Mouse (Mus musculus) MEL (cell line): ENCODE data around the gene Cep95. TPM values are rescaled to one million over a fixed set of nuclear protein-coding genes. Genes with fewer than 3 reads are reported as not detected.

Experiments used
- DNase-seq: peaks from one replicate; pipeline ENCODE4 v3.0.0; 2011; ENCODE audit warnings: low read depth, low spot score
- H3K27ac ChIP-seq: 2 replicates; pipeline ENCODE4 v1.5.1; 2012; ENCODE audit warnings: low read depth, mild to moderate bottlenecking, control low read depth, low read length, moderate library complexity; ENCODE audit not compliant: control insufficient read depth
- H3K27me3 ChIP-seq, 2 experiments: fragments of 150-350 bp in 1 of 2; sonication (generic) in 1 of 2; 2 replicates each; pipeline ENCODE4 v1.6.1; 2012; ENCODE audit warnings: low read length in 2 of 2, mild to moderate bottlenecking in 2 of 2, improper control_type of control experiment in 1 of 2, moderate library complexity in 1 of 2; ENCODE audit not compliant: insufficient read depth in 2 of 2, control insufficient read depth in 1 of 2
- H3K36me3 ChIP-seq, 2 experiments: 2 replicates each; pipeline ENCODE4 v1.6.1; 2012 to 2014; ENCODE audit warnings: low read length in 2 of 2, improper control_type of control experiment in 1 of 2, inconsistent platforms in 1 of 2, mild to moderate bottlenecking in 1 of 2; ENCODE audit not compliant: insufficient read depth in 2 of 2, control insufficient read depth in 1 of 2
- H3K4me1 ChIP-seq, 2 experiments: fragments of 150-350 bp in 1 of 2; sonication (generic) in 1 of 2; 2 replicates each; pipeline ENCODE4 v1.6.1; 2012; ENCODE audit warnings: low read length in 2 of 2, improper control_type of control experiment in 1 of 2, mild to moderate bottlenecking in 1 of 2; ENCODE audit not compliant: insufficient read depth in 2 of 2, control insufficient read depth in 1 of 2
- H3K4me3 ChIP-seq, 2 experiments: fragments of 150-350 bp in 1 of 2; sonication (generic) in 1 of 2; 2 replicates each; pipeline ENCODE4 v1.5.1; 2012; ENCODE audit warnings: low read depth in 2 of 2, low read length in 2 of 2, mild to moderate bottlenecking in 2 of 2, moderate library complexity in 2 of 2, control low read depth in 1 of 2, improper control_type of control experiment in 1 of 2; ENCODE audit not compliant: control insufficient read depth in 1 of 2, insufficient read depth in 1 of 2
- H3K79me2 ChIP-seq: 2 replicates; pipeline ENCODE4 v1.6.1; 2012; ENCODE audit warnings: mild to moderate bottlenecking, low read length, moderate library complexity; ENCODE audit not compliant: control insufficient read depth, poor library complexity, insufficient read depth
- H3K9ac ChIP-seq: 2 replicates; pipeline ENCODE4 v1.6.1; 2012; ENCODE audit warnings: low read depth, mild to moderate bottlenecking, control low read depth, low read length, moderate library complexity; ENCODE audit not compliant: control insufficient read depth, poor library complexity, severe bottlenecking
- H3K9me3 ChIP-seq: fragments of 150-350 bp; sonication (generic); replicated peaks from 2 replicates; pipeline ENCODE4 v1.6.1; 2012; ENCODE audit warnings: mild to moderate bottlenecking, low read length, improper control_type of control experiment, moderate library complexity; ENCODE audit not compliant: insufficient read depth
- BHLHE40 ChIP-seq: IDR thresholded peaks from 2 replicates; pipeline ENCODE4 v1.6.1; 2012; ENCODE audit warnings: low read depth, mild to moderate bottlenecking, inconsistent platforms, low read length, improper control_type of control experiment, borderline replicate concordance
- CHD1 ChIP-seq: IDR thresholded peaks from 2 replicates; pipeline ENCODE4 v1.6.1; 2012; ENCODE audit warnings: low read depth, mild to moderate bottlenecking, inconsistent platforms, low read length, improper control_type of control experiment
- CTCF ChIP-seq, 3 experiments: IDR thresholded peaks in 2 of 3; conservative IDR thresholded peaks in 1 of 3; 2 replicates each; pipeline ENCODE4 v1.5.1; 2011 to 2012; ENCODE audit warnings: low read length in 3 of 3, low read depth in 2 of 3, mild to moderate bottlenecking in 2 of 3, improper control_type of control experiment in 1 of 3, inconsistent platforms in 1 of 3, mixed read lengths in 1 of 3, moderate library complexity in 1 of 3; ENCODE audit not compliant: control insufficient read depth in 1 of 3, insufficient read depth in 1 of 3, poor library complexity in 1 of 3, severe bottlenecking in 1 of 3
- E2F4 ChIP-seq: IDR thresholded peaks from 2 replicates; pipeline ENCODE4 v1.6.1; 2011; ENCODE audit warnings: low read depth, low read length, improper control_type of control experiment, borderline replicate concordance
- ELF1 ChIP-seq: IDR thresholded peaks from 2 replicates; pipeline ENCODE4 v1.6.1; 2014; ENCODE audit warnings: low read depth, mild to moderate bottlenecking, inconsistent platforms, low read length, improper control_type of control experiment, moderate library complexity
- EP300 ChIP-seq, 2 experiments: IDR thresholded peaks; 2 replicates each; pipeline ENCODE4 v1.6.1; 2011; ENCODE audit warnings: improper control_type of control experiment in 2 of 2, low read length in 2 of 2, low read depth in 1 of 2, mild to moderate bottlenecking in 1 of 2
- ETS1 ChIP-seq: IDR thresholded peaks from 2 replicates; pipeline ENCODE4 v1.6.1; 2012; ENCODE audit warnings: low read depth, mild to moderate bottlenecking, inconsistent platforms, low read length, improper control_type of control experiment, moderate library complexity
- GABPA ChIP-seq: IDR thresholded peaks from 2 replicates; pipeline ENCODE4 v1.6.1; 2012; ENCODE audit warnings: low read depth, mild to moderate bottlenecking, inconsistent platforms, low read length, improper control_type of control experiment, moderate library complexity
- JUND ChIP-seq: IDR thresholded peaks from 2 replicates; pipeline ENCODE4 v1.6.1; 2011; ENCODE audit warnings: low read depth, mild to moderate bottlenecking, improper control_type of control experiment, low read length
- KAT2A ChIP-seq: conservative IDR thresholded peaks from 2 replicates; pipeline ENCODE4 v1.6.1; 2012; ENCODE audit warnings: low read depth, low read length, improper control_type of control experiment, inconsistent platforms
- MAX ChIP-seq: IDR thresholded peaks from 2 replicates; pipeline ENCODE4 v1.6.1; 2011; ENCODE audit warnings: low read length, improper control_type of control experiment
- MYC ChIP-seq: IDR thresholded peaks from 2 replicates; pipeline ENCODE4 v1.6.1; 2011; ENCODE audit warnings: low read depth, mild to moderate bottlenecking, low read length, improper control_type of control experiment, moderate library complexity
- NRF1 ChIP-seq: IDR thresholded peaks from 2 replicates; pipeline ENCODE4 v1.6.1; 2014; ENCODE audit warnings: low read depth, mild to moderate bottlenecking, inconsistent platforms, low read length, improper control_type of control experiment, moderate library complexity; ENCODE audit not compliant: poor library complexity, insufficient read depth, severe bottlenecking
- POLR2AphosphoS5 ChIP-seq: IDR thresholded peaks from 2 replicates; pipeline ENCODE4 v1.6.1; 2012; ENCODE audit warnings: low read depth, borderline replicate concordance, mild to moderate bottlenecking, inconsistent platforms, low read length, moderate library complexity, mixed read lengths
- RAD21 ChIP-seq: IDR thresholded peaks from 2 replicates; pipeline ENCODE4 v1.6.1; 2011; ENCODE audit warnings: mild to moderate bottlenecking, low read depth, low read length, improper control_type of control experiment
- SMC3 ChIP-seq: IDR thresholded peaks from 2 replicates; pipeline ENCODE4 v1.6.1; 2011; ENCODE audit warnings: low read depth, low read length, improper control_type of control experiment
- TAL1 ChIP-seq: IDR thresholded peaks from 2 replicates; pipeline ENCODE4 v1.6.1; 2012; ENCODE audit warnings: mild to moderate bottlenecking, inconsistent platforms, low read length, moderate library complexity, mixed read lengths
- TCF12 ChIP-seq: IDR thresholded peaks from 2 replicates; pipeline ENCODE4 v1.6.1; 2014; ENCODE audit warnings: low read depth, mild to moderate bottlenecking, inconsistent platforms, low read length, improper control_type of control experiment, moderate library complexity
- USF1 ChIP-seq: IDR thresholded peaks from 2 replicates; pipeline ENCODE4 v1.6.1; 2014; ENCODE audit warnings: low read depth, mild to moderate bottlenecking, inconsistent platforms, low read length, improper control_type of control experiment, moderate library complexity
- USF2 ChIP-seq, 2 experiments: IDR thresholded peaks; 2 replicates each; pipeline ENCODE4 v1.6.1; 2011 to 2012; ENCODE audit warnings: improper control_type of control experiment in 2 of 2, low read length in 2 of 2, borderline replicate concordance in 1 of 2, inconsistent platforms in 1 of 2, low read depth in 1 of 2, mild to moderate bottlenecking in 1 of 2; ENCODE audit not compliant: insufficient read depth in 1 of 2
- ZC3H11A ChIP-seq: IDR thresholded peaks from 2 replicates; pipeline ENCODE4 v1.6.1; 2012; ENCODE audit warnings: low read depth, mild to moderate bottlenecking, inconsistent platforms, low read length, improper control_type of control experiment
- ZNF384 ChIP-seq: IDR thresholded peaks from 2 replicates; pipeline ENCODE4 v1.6.1; 2012; ENCODE audit warnings: low read depth, mild to moderate bottlenecking, inconsistent platforms, low read length, improper control_type of control experiment
- polyA plus RNA-seq, 2 experiments: library from polyadenylated mRNA; stranded (reverse) in 1 of 2; unstranded in 1 of 2; fragments of >175 nt in 1 of 2; fragments of >200 nt in 1 of 2; gene quantifications; 2 replicates each; pipeline versions ENCODE4 v1.2.1 to v1.2.4; 2012; ENCODE audit warnings: low replicate concordance in 2 of 2, low read depth in 1 of 2; ENCODE audit not compliant: insufficient read length in 2 of 2, insufficient read depth in 1 of 2, missing spikeins in 1 of 2
- total RNA-seq: library from RNA; depleted of rRNA; stranded (reverse); fragments of 300-350 nt; gene quantifications from 2 replicates; pipeline ENCODE4 v1.2.3, GENCODE M21; 2012

Gene Cep95
- total and polyA plus RNA-seq, 3 experiments, result 11.6 to 12.9 TPM; not detected in 1

- no peak overlapping the region for H3K4me3 ChIP-seq
- H3K9me3 ChIP-seq, result no peaks in the 10 kb centered on the region
- H3K27ac ChIP-seq, result no peak overlapping the region
- no peaks in the 10 kb centered on the region for H3K27me3 ChIP-seq
- no peak for DNase-seq
- TF ChIP-seq TAL1, result no peak
- TF ChIP-seq GABPA, result no peak
- no peak for TF ChIP-seq RAD21
- no peak for TF ChIP-seq USF2 (IDR thresholded peaks at IDR 0.05; ENCODE audit: borderline replicate concordance in 1 of 2, insufficient read depth in 1 of 2, low read depth in 1 of 2, low read length in 2 of 2)
- TF ChIP-seq USF1, result no peak
- TF ChIP-seq POLR2AphosphoS5, result no peak
- H3K79me2 ChIP-seq, result no peaks in the 10 kb centered on the region
- peaks cover 19 to 40% of the 10 kb centered on the region in 2 experiments for H3K36me3 ChIP-seq
- no peak overlapping the region for H3K9ac ChIP-seq
- H3K4me1 ChIP-seq, result peaks cover 24 to 29% of the 10 kb centered on the region in 2 experiments
These were observed 22.4 kb upstream of the Cep95 start for GRCm38 (mm10) chr11:106766611-106767162.

- TF ChIP-seq EP300 (IDR thresholded peaks at IDR 0.05; ENCODE audit: low read depth in 1 of 2, low read length in 2 of 2), result no peak
- peak; percentile 28 for TF ChIP-seq RAD21
- 0 out of 2 replicates have a peak, but pooled peaks have one; percentile 12 for TF ChIP-seq ZC3H11A
- peak; percentile 29; the same call in 1 of the 2 replicates for TF ChIP-seq ZNF384
- peak; percentile 35 to 41 (median 37) for TF ChIP-seq CTCF (IDR thresholded peaks at IDR 0.05 in 2 of 3, conservative IDR thresholded peaks at IDR 0.05 in 1 of 3; ENCODE audit: control insufficient read depth in 1 of 3, insufficient read depth in 1 of 3, low read depth in 2 of 3, low read length in 3 of 3, poor library complexity in 1 of 3, severe bottlenecking in 1 of 3)
- no peak for TF ChIP-seq ELF1
- TF ChIP-seq JUND, result no peak
- Histone ChIP-seq H3K4me3 (no peak overlapping the region), H3K79me2 (no peaks in the 10 kb centered on the region), H3K36me3 (peaks cover 21 to 37% of the 10 kb centered on the region in 2 experiments), H3K27ac (no peak overlapping the region), H3K27me3 (no peaks in the 10 kb centered on the region), H3K9me3 (no peaks in the 10 kb centered on the region), H3K9ac (no peak overlapping the region), H3K4me1 (peaks cover 22 to 26% of the 10 kb centered on the region in 2 experiments)
- no peak for DNase-seq
These were observed 21.5 kb upstream of the Cep95 start for GRCm38 (mm10) chr11:106767516-106767915.

DNA sequence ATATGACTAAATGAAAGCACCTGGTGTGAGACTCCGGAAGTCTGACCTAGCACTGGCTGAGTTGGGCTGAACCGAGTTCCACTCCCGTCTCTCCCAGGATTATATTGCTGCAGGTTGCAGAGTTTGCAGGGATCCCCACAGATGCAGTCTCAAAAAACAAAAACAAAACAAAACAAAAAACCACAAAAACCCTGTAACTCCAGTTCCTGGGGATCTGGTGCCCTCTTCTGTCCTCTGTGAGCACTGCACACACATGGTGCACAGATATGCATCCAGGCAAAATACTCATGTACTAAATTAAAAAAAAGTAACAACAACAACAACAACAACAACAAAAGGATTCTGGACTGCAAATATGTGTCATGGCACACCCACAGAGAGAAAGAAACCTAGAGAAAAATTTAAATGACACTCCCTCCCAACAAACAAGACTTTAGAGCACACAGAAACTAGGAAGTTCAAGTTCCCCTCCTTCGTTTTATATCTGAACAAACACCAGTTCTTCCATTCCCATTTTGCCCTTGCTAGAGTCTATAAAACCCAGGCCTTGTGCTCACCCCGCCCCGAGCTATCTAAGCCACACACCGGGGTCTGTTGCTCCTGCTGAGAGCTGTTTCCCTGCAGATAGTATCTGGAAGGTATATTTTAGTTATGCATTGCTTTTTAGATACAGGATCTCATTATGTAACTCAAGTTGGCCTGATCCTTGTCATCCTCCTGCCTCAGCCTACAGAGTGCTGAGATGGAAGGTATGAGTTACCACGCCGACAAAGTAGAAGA, 18.7 kb upstream of the Cep95 start:
- Histone ChIP-seq H3K79me2 (no peaks in the 10 kb centered on the region), H3K9ac (no peak overlapping the region), H3K27me3 (no peaks in the 10 kb centered on the region), H3K4me3 (no peak overlapping the region), H3K4me1 (peaks cover 0 to under 1% of the 10 kb centered on the region in 2 experiments; a peak in 1 of 4 replicates), H3K9me3 (no peaks in the 10 kb centered on the region), H3K27ac (peak overlapping the region; percentile 29), H3K36me3 (peaks cover 11 to 24% of the 10 kb centered on the region in 2 experiments)
- DNase-seq, result peak; percentile 83
- TF ChIP-seq E2F4 (no peak), SMC3 (peak; percentile 65), MAX (peak; percentile 37; the same call in 1 of the 2 replicates), BHLHE40 (0 out of 2 replicates have a peak, but pooled peaks have one; percentile 27), NRF1 (no peak), CHD1 (no peak), KAT2A (no peak), ETS1 (peak; percentile 66; the same call in 1 of the 2 replicates), TAL1 (peak; percentile 76), TCF12 (peak; percentile 87), CTCF (IDR thresholded peaks at IDR 0.05 in 2 of 3, conservative IDR thresholded peaks at IDR 0.05 in 1 of 3; ENCODE audit: control insufficient read depth in 1 of 3, insufficient read depth in 1 of 3, low read depth in 2 of 3, low read length in 3 of 3, poor library complexity in 1 of 3, severe bottlenecking in 1 of 3) (peak; percentile 63 to 77 (median 75)), MYC (peak; percentile 40; the same call in 1 of the 2 replicates), ZC3H11A (peak; percentile 62)
